Mouse (Mus musculus) C2C12 (cell line): Measurements from ENCODE around the gene Gm20388.

Source experiments
- CEBPB ChIP-seq: IDR thresholded peaks from one replicate; pipeline ENCODE4 v1.6.1; 2011; ENCODE audit warnings: low read depth, mild to moderate bottlenecking, control low read depth, moderate library complexity
- CTCF ChIP-seq: IDR thresholded peaks from one replicate; pipeline ENCODE4 v1.5.1; 2011; ENCODE audit not compliant: control insufficient read depth, insufficient read depth, insufficient read length
- FOSL1 ChIP-seq: IDR thresholded peaks from one replicate; pipeline ENCODE4 v1.8.0; 2011; ENCODE audit warnings: mild to moderate bottlenecking, low read length; ENCODE audit not compliant: poor library complexity, insufficient read depth, severe bottlenecking
- MAX ChIP-seq: IDR thresholded peaks from one replicate; pipeline ENCODE4 v1.6.1; 2011; ENCODE audit warnings: mild to moderate bottlenecking, control low read depth
- MYOD1 ChIP-seq: IDR thresholded peaks from one replicate; pipeline ENCODE4 v1.6.1; 2011; ENCODE audit warnings: low read depth; ENCODE audit not compliant: control insufficient read depth, insufficient read length
- MYOG ChIP-seq: IDR thresholded peaks from one replicate; pipeline ENCODE4 v1.6.1; 2011; ENCODE audit not compliant: control insufficient read depth, insufficient read length; ENCODE audit errors: extremely low read depth
- USF1 ChIP-seq: IDR thresholded peaks from one replicate; pipeline ENCODE4 v1.6.1; 2011; ENCODE audit warnings: low read depth, mild to moderate bottlenecking, control low read depth, moderate library complexity

DNA sequence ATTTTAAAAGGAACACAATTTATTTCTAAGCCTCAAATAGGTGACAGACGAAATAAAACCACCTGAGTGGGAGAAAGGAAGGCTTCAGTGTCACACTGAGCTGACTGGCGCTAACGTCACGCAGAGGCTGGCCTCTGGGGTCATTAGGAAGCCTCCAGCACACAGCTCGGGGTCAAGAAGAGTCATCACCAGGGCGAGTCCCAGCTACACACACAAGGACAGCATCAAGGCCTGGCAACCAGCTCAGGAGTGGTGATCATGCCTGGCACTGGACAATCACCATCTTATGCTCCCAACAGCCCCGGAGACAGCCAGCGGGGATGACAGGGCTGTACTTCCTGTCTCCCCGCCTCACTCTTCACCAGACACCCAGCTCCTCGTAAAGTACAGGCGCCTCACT, 1647.1 kb downstream of the Gm20388 start:
- TF ChIP-seq CTCF, result no peak
- TF ChIP-seq MYOG, result no peak
- TF ChIP-seq CEBPB, result no peak
- no peak for TF ChIP-seq MAX
- TF ChIP-seq FOSL1, result no peak
- no peak for TF ChIP-seq USF1
- no peak for TF ChIP-seq MYOD1
